Mouse (Mus musculus): ENCODE data around the gene Trim40.
"Not testable (repeated sequence)": the region's sequence is repeated elsewhere in the genome, so short reads cannot be mapped to it uniquely, and the experiment has no call there.

Gene Trim40

GRCm38 (mm10) chr17:36892362-36892761 is 2.4 kb upstream of the Trim40 start:
- peak; percentile 31 for DNase-seq (ENCODE audit: low spot score)

- DNase-seq (ENCODE audit: low spot score) = not testable (repeated sequence)
Measured at GRCm38 (mm10) chr17:36891496-36891895, 1.6 kb upstream of the Trim40 start.

- no peak for DNase-seq (ENCODE audit: low spot score)
Measured at GRCm38 (mm10) chr17:36885132-36885790, 4.7 kb downstream of the Trim40 start.

GRCm38 (mm10) chr17:36883350-36883749 is 6.6 kb downstream of the Trim40 start:
- no peak for DNase-seq (ENCODE audit: low spot score)

GRCm38 (mm10) chr17:36874636-36875035 is 15.3 kb downstream of the Trim40 start:
- no peak for DNase-seq (ENCODE audit: low spot score)

GRCm38 (mm10) chr17:36869955-36870810 is 19.7 kb downstream of the Trim40 start:
- no peak for DNase-seq (ENCODE audit: low spot score)

GRCm38 (mm10) chr17:36869284-36869954 is 20.5 kb downstream of the Trim40 start, which contains the start of gene Trim10:
Gene Trim10 (plus strand): TSS chr17:36869574.
- DNase-seq (ENCODE audit: low spot score) = no peak

- DNase-seq (ENCODE audit: low spot score) = no peak
Measured at GRCm38 (mm10) chr17:36868836-36869235, 21.1 kb downstream of the Trim40 start.

- DNase-seq (ENCODE audit: low spot score) = no peak
Measured at GRCm38 (mm10) chr17:36866719-36867527, 23.0 kb downstream of the Trim40 start, which contains the start of gene Trim15. Gene Trim15 (minus strand): TSS chr17:36867210.

GRCm38 (mm10) chr17:36861680-36862079 is 28.2 kb downstream of the Trim40 start:
- DNase-seq (ENCODE audit: low spot score) = no peak

GRCm38 (mm10) chr17:36858181-36858580 is 31.7 kb downstream of the Trim40 start:
- no peak for DNase-seq (ENCODE audit: low spot score)

- no peak for DNase-seq (ENCODE audit: low spot score)
Measured at GRCm38 (mm10) chr17:36856236-36856635, 33.7 kb downstream of the Trim40 start.

- DNase-seq (ENCODE audit: low spot score) = no peak
Measured at GRCm38 (mm10) chr17:36855484-36855883, 34.4 kb downstream of the Trim40 start.

- DNase-seq (ENCODE audit: low spot score) = no peak
Measured at GRCm38 (mm10) chr17:36851627-36852026, 38.3 kb downstream of the Trim40 start.

GRCm38 (mm10) chr17:36851200-36851599 is 38.7 kb downstream of the Trim40 start:
- no peak for DNase-seq (ENCODE audit: low spot score)

- DNase-seq (ENCODE audit: low spot score) = no peak
Measured at GRCm38 (mm10) chr17:36849992-36850391, 39.9 kb downstream of the Trim40 start.

- no peak for DNase-seq (ENCODE audit: low spot score)
Measured at GRCm38 (mm10) chr17:36848911-36849310, 41.0 kb downstream of the Trim40 start.

- no peak for DNase-seq (ENCODE audit: low spot score)
Measured at GRCm38 (mm10) chr17:36844725-36845124, 45.2 kb downstream of the Trim40 start.

- DNase-seq (ENCODE audit: low spot score) = no peak
Measured at GRCm38 (mm10) chr17:36844286-36844719, 45.6 kb downstream of the Trim40 start.

- DNase-seq (ENCODE audit: low spot score) = no peak
Measured at GRCm38 (mm10) chr17:36843696-36844095, 46.2 kb downstream of the Trim40 start.

- no peak for DNase-seq (ENCODE audit: low spot score)
Measured at GRCm38 (mm10) chr17:36840961-36841445, 48.9 kb downstream of the Trim40 start.

Data from layer of hippocampus, adult 11-12 months (tissue).